Mouse (Mus musculus) induced T-regulatory cell, adult 2 months (primary cell): ENCODE measurements at regions not wholly inside any gene's neighbourhood (a gene's known extent, or its start where the extent isn't known, plus 50 kb on each side); places are given as distances from the start of the nearest gene placed in this dataset.

Source experiments
- DNase-seq: peaks from one replicate; pipeline ENCODE4 v3.0.0-alpha.2; 2012; ENCODE audit warnings: low read depth

DNA sequence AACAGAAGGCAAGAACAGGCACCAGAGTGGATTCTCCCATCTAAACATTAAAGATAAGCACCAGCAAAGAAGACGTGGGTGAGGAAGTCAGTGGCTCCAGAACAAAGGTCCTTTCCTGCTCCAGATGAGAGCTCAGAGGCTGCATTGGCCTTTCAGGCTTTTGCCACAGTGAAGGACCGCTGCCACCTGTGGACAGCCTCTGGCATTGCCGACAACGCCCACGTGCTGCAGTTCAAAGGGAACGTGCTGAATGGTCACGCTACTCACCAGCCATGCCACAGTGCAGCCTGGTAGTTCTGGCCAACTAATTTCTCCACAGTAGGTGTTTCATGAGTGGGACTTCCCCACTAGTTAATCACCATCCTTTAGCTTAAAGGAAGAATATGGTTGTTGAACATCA, 365.1 kb downstream of the Dmrt2 start:
- no peak for DNase-seq

DNA sequence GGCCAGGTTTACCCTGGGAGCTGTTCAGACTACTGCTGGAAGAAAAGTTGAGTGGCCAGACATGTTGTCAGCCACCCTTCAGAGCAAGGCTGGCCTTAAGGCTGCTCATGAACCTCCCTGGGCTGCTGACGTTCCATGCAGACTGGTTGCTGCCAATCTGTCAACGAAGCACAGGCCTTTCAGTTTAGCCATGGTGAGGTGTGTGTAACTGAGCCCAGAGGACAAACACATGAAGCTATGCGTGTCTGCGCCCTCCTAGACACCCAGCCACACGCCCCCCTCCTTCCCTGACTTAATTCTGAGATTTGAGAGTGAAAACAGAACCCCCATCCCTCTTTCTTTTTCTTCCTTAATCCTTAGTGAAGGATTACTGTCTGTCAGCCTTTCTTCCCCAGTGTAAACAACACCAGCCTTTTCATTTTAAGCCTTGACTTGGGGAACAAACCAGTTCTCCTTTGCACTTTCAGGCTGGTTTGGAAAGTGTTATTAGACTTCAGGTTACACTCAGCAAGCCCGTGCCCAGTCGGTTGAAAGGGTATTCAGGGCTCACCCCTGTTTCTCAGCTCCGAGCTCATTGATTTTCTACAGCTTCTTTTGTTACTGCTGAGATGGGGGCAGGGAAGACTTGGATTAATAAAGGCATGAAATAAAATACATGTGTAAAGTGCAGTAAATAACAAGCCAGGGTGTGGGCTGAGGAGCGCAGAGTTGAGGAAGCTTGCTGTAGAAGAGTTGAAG, 379.4 kb downstream of the Dmrt2 start:
- no peak for DNase-seq

DNA sequence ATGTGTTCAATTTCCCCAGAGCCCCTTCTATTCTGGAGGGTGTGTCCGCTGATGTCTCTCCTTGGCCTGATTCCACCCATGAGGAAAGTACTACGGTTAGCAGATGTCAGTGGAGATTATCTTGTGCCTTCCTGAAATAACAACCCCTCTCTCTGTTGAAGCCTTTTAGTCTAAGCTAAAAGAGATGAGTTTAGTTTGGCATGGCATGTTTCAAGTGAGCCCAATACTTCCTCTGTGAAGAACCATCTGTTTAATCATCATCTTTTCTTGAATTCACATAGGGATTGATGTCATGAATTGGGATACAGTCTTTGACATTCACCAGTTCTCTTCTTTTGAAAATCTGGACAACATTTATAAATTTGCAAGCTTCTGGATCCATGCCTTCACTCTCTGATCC, 387.5 kb downstream of the Dmrt2 start:
- no peak for DNase-seq

DNA sequence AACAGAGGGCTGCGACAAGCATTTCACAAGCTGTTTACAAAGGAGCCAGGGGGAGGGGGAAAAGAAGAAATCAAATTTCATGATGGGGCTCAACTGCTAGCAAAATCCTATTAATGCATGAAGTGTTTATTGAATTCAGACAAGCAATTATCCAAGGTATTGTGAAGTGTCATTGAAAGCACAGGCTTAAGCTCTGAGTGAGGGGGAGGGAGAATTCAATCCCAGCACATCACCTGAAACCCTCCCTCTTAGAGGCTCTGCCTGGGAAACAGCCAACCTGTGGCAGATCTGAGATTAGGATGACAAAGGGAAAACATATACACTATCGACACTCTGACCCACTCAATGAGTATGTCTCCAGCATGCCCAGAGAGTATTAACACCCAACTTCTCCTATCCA, 396.3 kb downstream of the Dmrt2 start:
- no peak for DNase-seq

DNA sequence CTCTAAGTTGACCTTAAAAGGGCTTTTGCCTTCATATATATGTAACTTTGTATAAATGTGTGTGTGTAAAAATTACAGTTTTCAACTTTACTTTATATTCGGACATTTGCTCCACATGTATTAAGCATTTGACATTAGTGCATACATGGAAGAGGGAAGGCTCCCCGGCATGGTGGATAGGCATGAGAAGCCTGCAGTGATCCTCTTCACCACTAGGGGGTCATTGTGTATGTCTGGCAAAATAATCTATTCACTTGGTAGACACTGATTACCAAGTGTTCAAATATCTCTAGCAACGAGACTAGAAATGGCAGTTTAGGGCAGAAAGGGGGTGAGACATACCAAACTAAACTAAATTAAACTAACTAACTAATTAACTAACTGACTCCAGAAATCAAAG, 397.7 kb downstream of the Dmrt2 start:
- DNase-seq = peak; percentile 1

DNA sequence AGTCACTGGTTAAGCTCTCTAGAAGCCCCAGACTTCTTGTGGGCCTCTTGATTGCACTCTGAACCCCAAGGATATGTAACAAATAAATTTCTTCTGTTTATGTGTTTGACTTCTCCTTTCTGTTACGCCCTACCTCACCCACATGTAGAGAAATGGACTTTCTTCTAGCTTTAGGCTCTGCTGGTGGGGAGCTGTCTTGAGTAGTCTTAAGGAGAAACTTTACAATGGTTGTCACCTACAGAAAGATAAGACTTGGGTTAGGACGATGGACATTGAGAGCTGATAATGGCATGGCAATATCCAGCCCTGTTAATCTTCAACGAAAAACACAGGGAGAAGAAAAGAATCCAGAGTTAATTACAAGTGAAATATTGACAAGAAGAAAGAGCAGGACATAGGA, 416.1 kb downstream of the Dmrt2 start:
- no peak for DNase-seq

DNA sequence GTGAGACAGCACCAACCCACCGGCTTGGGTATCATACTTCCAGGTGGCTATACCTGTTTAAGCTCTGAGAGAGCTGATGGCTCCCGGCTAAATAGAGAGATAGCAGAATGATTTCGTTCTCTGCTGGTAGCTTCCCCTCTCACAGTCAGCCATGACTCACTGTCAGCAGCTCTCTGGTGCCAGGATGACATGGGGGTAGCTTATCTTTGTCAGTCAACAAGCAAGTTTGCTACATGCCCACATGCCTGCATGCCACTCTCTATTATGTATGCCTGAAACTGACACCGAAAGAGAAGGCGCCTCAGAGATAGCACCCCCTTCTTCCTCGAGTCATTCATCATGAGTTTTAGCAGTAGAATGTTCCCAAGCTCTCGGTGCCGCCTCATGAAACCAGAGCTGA, 419.2 kb downstream of the Dmrt2 start:
- no peak for DNase-seq

DNA sequence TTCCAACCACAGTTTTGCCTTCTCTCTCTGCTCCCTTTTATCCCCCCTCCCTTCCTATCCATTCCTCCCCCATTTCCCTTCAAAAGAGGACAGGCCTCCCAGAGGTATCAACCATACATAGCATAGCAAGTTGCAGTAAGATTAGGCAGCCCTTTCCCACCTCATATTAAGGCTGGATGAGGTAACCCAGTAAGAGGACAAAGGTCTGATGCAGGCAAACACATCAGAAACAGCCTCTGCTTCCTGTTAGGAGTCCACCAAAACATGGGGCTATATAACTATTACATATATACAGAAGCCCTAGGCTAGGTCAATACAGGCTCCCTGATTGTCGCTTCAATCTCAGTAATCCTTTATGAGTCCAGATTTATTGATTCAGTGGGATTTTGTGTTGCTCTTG, 421.6 kb downstream of the Dmrt2 start:
- no peak for DNase-seq

DNA sequence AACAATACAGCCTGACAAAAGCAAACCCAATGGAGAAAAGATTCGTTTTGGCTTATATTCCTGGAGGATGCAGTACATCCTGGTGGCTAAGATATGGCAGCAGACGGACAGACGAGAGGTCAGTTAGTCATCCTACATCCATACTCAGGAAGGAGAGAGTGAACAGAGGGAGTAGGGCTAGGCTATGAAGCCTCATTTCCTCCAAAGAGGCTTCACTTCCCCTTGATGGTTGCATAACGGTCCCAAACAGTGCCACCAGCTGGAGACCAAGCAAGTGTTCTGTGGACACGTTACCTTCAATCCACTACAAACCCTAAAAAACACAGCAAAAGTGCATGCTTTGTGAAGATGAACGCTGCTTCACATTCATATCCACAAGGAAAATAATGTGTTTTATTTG, 442.1 kb downstream of the Dmrt2 start:
- no peak for DNase-seq

DNA sequence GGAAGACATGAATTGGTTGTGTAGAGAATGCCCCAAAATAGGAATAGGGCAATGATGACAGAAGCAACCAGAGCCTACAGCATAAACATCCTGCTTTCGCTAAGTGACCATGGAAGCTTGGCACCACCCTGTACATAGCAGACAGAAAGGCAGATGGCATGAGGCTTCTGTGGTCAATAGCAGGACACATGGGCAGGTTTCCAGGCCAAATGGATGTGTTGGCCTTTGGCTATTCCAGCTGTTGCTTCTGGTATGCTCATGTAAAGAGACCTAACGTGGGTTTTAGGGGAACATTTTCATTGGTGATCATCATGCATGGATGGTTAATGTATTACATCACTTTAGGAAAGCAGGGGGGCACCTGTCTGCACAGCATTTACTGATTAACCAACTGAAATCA, 456.2 kb downstream of the Dmrt2 start:
- no peak for DNase-seq

DNA sequence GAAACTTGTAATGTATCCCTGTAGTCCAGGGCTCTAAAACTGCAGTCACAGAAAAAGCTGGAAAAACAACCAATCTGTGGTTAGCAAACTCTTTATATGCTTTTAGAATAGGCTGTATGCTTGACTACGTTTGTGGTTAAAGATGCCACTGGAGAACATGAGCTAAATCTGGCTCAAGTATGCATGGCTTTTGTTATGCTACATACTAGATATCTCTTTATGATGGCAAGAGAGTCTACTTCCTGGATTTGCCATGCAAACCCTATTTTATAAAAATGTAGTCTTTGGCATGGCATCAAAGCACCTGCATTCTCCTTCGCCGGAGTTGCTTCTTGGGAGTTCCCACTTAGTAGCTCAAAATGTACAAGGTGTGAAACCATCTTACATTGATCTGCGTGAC, 462.2 kb downstream of the Dmrt2 start:
- no peak for DNase-seq

DNA sequence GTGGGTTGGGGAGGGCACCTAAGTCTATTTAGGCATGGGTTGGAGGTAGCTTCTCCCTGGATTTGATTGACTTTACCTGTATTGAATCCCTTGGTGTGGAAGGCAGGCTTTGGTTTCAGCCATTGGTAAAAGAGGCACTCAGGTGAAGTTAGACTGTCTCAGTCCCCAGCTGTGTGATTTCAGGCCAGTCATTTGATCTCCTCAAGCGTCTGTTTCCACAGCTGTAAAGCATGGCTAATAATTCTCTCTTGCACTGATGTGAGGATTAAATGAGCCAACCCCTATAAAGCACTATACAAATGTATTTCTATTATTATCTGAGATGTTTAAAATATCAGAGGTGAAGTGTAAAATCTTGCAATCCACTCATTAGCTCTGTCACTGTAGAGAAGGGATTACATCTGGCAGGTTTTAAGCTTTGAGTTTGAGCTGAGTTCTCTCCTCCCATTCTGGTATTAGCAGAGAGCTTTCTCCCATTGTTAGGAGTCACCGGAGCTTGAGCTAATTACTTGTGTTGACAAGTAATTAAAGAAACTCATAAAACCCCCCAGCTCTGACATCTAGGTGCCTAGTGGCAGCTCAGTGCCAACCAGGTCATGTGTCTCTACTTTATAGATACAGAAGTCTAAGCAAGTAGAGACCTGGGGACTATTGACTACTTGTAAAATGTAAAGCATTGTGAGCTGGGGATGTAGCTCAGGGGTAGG, 463.3 kb downstream of the Dmrt2 start:
- DNase-seq = no peak

DNA sequence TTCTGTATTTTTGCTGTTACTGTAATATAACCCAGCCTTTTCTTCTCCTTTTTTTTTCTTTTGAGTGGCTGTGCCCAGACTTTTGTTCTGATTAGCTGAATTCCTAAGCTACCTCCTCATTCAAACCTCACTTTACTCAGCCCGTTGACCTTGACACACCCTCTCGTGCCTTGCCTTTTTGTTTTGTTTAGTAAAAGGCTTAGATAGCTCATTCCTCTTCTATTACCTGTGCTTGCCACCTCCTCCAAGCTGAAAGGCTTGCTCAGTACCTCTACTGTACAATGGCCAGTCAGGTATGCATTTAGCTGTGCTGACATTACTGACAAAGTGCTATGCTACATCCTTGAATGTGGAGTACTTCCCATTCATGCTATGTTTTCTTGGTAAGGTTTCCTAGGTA, 464.2 kb upstream of the Smarca2 start:
- DNase-seq = no peak

DNA sequence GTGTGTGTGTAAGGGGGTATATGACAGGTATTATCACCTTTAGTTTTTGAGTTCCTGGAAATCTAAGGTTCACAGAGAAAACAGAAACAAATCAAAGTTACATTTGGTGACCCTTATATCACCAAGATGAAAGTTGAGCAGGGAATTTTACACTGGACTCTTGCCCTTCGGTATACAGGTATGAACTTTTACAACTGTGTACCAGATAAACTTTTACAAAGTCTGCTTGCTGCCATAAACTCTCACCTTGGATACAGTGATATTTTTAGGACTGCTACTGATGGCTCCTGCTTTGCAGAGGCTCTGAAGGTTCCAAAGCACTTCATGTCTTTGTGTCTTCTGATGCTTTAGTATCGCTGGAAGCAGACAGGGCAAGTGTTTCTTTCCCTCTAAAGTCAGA, 461.3 kb upstream of the Smarca2 start:
- DNase-seq = no peak

DNA sequence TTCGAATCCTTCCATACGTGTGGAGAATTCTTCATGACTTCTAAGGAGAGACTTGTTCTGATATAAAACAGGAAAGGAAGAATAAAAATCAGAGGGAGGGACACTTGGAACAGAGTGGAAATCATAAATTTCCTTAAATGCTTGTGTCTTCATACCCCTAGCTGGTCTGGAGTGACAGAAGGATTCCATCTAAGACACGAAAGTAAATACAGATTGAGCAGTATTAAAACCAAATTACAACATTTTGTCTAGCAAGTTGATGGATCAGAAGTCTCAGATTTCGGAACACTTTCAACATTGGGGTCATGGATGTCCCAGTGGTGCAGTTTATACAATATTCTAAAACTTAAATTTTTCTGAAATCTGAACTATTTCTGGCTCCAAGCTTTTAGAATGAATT, 453.6 kb upstream of the Smarca2 start:
- no peak for DNase-seq

DNA sequence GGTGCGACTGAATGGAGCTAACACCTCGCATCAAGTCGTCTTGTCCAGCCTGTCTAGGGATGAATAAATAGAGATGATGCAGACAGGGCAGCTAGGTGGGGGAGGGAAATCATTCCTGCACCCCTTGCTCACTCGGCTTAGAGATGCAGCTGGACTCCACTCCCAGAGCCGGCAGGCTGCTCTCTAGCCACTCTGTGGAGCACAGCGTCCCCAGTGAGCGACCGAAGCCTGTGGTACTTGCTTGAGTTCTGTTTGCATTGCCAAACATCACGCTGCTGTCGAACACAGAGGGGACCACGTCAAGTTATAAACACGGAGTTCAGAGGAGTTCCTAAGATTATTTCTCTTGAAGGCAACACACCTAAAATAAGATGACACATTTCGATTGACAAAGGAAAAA, 439.9 kb upstream of the Smarca2 start:
- DNase-seq = no peak

DNA sequence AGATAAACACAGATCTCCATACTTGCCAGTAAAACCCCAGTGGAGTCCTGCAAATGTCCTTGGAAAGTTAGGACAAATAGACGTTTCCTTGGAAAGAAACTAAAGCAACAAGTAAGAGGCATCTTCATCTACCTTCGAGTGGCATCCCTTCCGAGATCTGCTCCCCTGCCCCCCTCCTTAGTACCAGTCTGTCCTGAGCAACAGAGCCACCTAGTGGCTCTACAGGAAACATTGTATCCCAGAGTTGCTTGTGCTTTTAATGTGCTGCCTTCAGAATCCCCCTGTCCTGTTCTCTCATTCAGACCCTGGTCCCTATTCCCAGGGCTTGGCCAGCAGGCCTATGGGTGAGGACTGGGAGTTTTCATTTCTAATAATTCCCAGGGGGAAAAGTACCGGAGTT, 423.1 kb upstream of the Smarca2 start:
- DNase-seq = no peak

DNA sequence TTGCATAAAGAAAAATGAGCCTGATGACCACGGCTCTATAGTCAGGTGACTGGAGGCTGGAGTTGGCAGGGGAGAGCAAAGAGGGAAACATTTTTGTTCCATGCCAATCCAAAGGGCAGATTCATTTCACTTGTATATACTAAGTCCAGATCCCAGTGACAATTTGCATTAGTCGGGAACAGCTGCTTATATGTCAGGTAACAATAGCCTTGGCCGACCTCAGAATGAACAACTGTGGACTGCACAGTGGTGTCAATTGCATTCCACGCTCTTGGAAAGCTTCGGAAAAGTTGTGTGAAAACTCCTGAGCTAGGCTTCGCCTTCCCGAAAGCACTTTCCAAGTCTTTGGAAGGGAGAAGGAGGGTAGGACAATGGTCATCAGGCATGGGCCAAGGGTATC, 419.8 kb upstream of the Smarca2 start:
- no peak for DNase-seq

DNA sequence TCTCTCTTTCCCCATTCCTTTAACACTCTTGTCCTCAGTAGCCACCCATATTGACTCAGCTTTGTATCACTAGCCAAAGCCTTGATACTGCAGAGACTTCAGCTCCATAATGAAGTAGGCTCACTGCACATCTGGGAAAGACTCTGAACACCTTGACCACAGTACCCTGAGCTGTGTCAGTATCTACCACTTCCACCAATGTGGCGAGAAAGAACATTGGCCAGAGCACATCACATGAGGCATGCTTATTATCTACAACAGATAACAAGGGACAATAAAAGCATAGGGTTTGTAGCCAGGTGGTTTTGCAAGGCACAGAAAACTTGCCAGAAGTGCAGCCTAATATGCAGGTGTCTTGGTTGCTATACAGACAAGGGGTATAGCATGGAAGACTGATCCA, 414.0 kb upstream of the Smarca2 start:
- no peak for DNase-seq

DNA sequence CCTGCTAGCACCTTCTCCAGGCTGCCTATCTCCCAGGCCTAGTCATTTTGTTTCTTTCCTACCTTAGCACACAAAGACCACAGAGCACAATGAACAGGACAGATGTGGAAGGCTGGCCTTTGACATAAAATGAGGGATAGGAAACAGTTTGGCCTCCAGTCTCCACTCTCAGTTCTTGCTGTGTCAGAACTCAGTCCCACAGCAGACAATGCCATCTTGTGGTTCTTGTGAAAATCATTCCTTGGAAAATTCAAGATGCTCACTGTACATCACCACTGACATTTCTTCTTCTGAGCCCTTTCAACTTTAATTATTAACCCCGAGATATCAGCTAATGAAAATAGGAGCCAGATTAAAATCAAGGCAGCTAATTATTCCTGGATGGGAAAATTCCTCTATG, 411.2 kb upstream of the Smarca2 start:
- DNase-seq = no peak

DNA sequence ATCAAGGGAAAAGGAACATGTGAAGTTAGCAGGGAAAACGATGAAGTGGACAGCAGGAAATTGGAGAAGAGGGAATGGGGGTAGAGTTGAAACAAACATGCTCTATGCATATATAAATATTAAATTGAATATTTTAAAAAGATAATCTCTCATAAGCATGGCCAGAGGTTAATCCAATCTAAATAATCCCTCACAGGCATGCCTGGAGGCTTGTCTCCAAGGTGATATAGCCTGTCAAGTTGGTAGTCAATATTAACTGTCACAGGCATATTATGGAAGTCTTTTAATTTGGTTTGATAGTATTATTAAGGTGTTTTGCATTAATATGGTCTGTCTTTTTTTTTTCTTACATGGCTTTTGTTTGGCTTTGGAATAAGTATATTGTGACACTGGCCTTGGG, 396.1 kb upstream of the Smarca2 start:
- DNase-seq = no peak

DNA sequence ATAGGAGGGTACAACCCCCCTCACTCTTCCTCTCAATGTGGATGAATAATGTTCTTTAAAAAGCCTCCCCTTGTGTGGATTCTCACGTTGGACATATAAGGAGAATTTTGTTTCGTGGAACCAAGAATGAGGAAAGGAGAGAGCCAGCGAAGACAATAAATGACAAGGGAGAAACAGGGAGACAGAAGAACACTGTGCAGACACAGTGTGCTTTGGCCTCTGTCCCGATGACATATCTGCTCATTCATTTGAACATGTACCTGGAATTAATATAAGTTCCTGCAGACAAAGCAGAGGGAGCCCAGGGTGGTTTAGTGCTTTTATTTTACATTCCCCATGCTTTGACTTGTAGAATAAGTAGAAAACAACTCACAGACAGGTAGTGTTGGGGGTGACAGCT, 370.3 kb upstream of the Smarca2 start:
- no peak for DNase-seq

DNA sequence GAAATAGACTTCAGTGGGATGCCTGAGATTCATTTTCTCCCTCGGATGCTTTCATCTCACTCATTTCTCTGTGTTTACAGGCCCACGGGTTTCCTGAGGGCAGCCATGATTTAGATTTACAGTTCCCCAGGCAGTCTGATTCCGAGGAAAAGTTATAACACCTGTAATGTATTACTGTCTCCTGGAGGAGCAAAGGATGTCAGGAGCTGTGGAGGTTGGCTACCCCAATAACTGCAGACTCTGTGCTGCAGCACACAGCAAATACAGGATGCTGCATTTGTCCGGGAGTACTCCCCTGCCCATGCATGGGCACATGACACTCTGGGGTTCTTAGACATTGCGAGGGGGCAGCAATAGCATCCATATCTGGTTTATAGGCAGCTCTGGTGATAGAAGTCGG, 360.8 kb upstream of the Smarca2 start:
- no peak for DNase-seq

DNA sequence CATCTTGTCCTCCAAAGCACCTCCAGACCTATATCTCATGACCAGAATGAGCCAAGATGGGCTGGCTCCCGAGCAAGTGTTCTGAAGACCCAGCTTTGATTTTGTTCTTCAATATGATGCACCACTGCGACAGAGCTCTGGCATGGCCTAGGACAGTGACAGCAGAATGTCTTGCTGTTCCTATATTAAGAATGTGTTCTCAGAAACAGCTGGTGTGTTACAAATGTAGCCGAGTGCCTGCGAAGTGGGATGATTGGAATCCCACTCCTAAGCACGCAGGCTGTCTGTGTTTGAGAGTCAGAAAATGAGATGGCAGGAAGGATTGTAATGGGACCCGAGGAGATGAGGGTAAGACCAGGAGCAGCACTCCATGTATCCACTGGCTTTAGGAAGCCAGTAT, 355.1 kb upstream of the Smarca2 start:
- DNase-seq = no peak
